Mouse (Mus musculus): ENCODE data around the gene Cpt1a.

DNA sequence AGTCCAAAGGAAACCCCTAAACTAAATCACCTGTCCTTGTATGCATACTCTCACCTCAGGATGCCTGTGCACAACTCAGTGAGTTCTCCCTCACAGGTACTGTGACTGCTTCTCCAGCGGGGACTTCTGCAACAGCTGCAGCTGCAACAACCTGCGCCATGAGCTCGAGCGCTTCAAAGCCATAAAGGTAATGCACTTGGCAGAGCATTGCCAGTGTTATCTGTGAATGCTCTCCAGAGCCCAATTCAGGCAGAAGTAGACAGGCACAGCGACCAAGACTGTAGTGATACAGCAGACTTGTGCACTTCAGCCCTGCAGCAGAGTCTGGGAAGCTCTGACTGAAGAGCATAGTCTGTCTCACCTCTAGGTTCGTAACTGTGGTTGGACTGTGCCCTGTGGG is 80.3 kb downstream of the Cpt1a start:
- TF ChIP-seq CTCF (IDR thresholded peaks at IDR 0.05; ENCODE audit: extremely low read depth, insufficient read depth, insufficient read length, insufficient replicate concordance) (no peak), POLR2A (IDR thresholded peaks at IDR 0.05; ENCODE audit: low read depth, low read length) (no peak)

Data from spleen, adult 2 months (tissue).